Mouse (Mus musculus) inflammation-experienced regulatory T-cells, adult 6 months (primary cell): Measurements from ENCODE around the gene Fgf14. TPM values are rescaled to one million over a fixed set of nuclear protein-coding genes. Genes with fewer than 3 reads are reported as not detected.
"Not testable (repeated sequence)": the region's sequence is repeated elsewhere in the genome, so short reads cannot be mapped to it uniquely, and the experiment has no call there.

Source experiments
- ATAC-seq: one replicate; pipeline ENCODE4 v1.8.0; 2017
- polyA plus RNA-seq, 3 experiments: library from polyadenylated mRNA; unstranded; fragments of 100-300 nt; shearing (Covaris generic); gene quantifications; one replicate each; pipeline ENCODE4 v1.2.1; 2017

Gene Fgf14
- polyA plus RNA-seq, 3 experiments from 2014 or later, result not detected

GRCm38 (mm10) chr14:124191913-124192814, 484.8 kb downstream of the Fgf14 start:
- ATAC-seq, result no peak

- ATAC-seq, result no peak
Measured at GRCm38 (mm10) chr14:124180265-124180664, 496.7 kb downstream of the Fgf14 start.

- ATAC-seq, result no peak
Measured at GRCm38 (mm10) chr14:124174111-124174510, 502.8 kb downstream of the Fgf14 start.

GRCm38 (mm10) chr14:124163618-124164185, 513.2 kb downstream of the Fgf14 start:
- no peak for ATAC-seq

- ATAC-seq, result no peak
Measured at GRCm38 (mm10) chr14:124147378-124147777, 529.5 kb downstream of the Fgf14 start.

GRCm38 (mm10) chr14:124107205-124107873, 569.6 kb downstream of the Fgf14 start:
- ATAC-seq, result no peak

- ATAC-seq, result no peak
Measured at GRCm38 (mm10) chr14:124083126-124083525, 593.8 kb downstream of the Fgf14 start.

GRCm38 (mm10) chr14:124044016-124044415, 632.9 kb downstream of the Fgf14 start:
- no peak for ATAC-seq

- ATAC-seq, result no peak
Measured at GRCm38 (mm10) chr14:124040651-124041050, 636.3 kb downstream of the Fgf14 start.

GRCm38 (mm10) chr14:124037434-124037833, 639.5 kb downstream of the Fgf14 start:
- no peak for ATAC-seq

- no peak for ATAC-seq
Measured at GRCm38 (mm10) chr14:124036575-124037205, 640.2 kb downstream of the Fgf14 start.

GRCm38 (mm10) chr14:124033302-124033701, 643.6 kb downstream of the Fgf14 start:
- not testable (repeated sequence) for ATAC-seq

- ATAC-seq, result no peak
Measured at GRCm38 (mm10) chr14:124027886-124028670, 648.8 kb downstream of the Fgf14 start.

GRCm38 (mm10) chr14:123990591-123991195, 686.2 kb downstream of the Fgf14 start:
- no peak for ATAC-seq

GRCm38 (mm10) chr14:123967996-123968395, 708.9 kb downstream of the Fgf14 start:
- no peak for ATAC-seq

- no peak for ATAC-seq
Measured at GRCm38 (mm10) chr14:123966531-123966930, 710.4 kb downstream of the Fgf14 start.
